Mouse (Mus musculus) lung, adult 2 months (tissue): ENCODE measurements around the gene Hyal3.

Source experiments
- CTCF ChIP-seq: fragments of 200-500 bp; IDR thresholded peaks from 2 replicates; pipeline ENCODE4 v1.5.1; 2011; ENCODE audit warnings: mild to moderate bottlenecking, low read length, control low read depth; ENCODE audit not compliant: insufficient read depth
- POLR2A ChIP-seq: fragments of 200-500 bp; IDR thresholded peaks from 2 replicates; pipeline ENCODE4 v1.6.1; 2011; ENCODE audit warnings: low read depth, mild to moderate bottlenecking, control low read depth, low read length, borderline replicate concordance; ENCODE audit errors: extremely low read depth

- TF ChIP-seq CTCF (no peak), POLR2A (no peak; the same call in 1 of the 2 replicates)
Measured at GRCm38 (mm10) chr9:107618778-107619545, 38.3 kb downstream of the Hyal3 start.
